Mouse (Mus musculus): ENCODE results near the gene Zfp444. TPM values are rescaled to one million over a fixed set of nuclear protein-coding genes. Genes with fewer than 3 reads are reported as not detected.

Zfp444 gene
- total and polyA plus RNA-seq, 3 experiments: 16.2 to 24.2 TPM; not detected in 1

- Histone ChIP-seq H3K9me3 (replicated peaks; ENCODE audit: insufficient read depth, low read length) (no peaks in the 10 kb centered on the region), H3K4me3 (ENCODE audit: control insufficient read depth in 1 of 2, insufficient read depth in 1 of 2, low read depth in 2 of 2, low read length in 2 of 2) (peak overlapping the region; percentile 63 to 74), H3K79me2 (ENCODE audit: control insufficient read depth, insufficient read depth, low read length, poor library complexity) (peaks cover 8% of the 10 kb centered on the region), H3K27ac (ENCODE audit: control insufficient read depth, low read depth, low read length) (peak overlapping the region; percentile 86), H3K27me3 (ENCODE audit: control insufficient read depth in 1 of 2, insufficient read depth in 2 of 2, low read length in 2 of 2) (no peaks in the 10 kb centered on the region), H3K4me1 (ENCODE audit: control insufficient read depth in 1 of 2, insufficient read depth in 2 of 2, low read length in 2 of 2) (peaks cover 2 to 16% of the 10 kb centered on the region in 2 experiments; a peak in 3 of 4 replicates), H3K36me3 (ENCODE audit: control insufficient read depth in 1 of 2, insufficient read depth in 2 of 2, low read length in 2 of 2) (peaks cover 0 to 19% of the 10 kb centered on the region in 2 experiments; a peak in 2 of 4 replicates), H3K9ac (ENCODE audit: control insufficient read depth, low read depth, low read length, poor library complexity, severe bottlenecking) (peak overlapping the region; percentile 76)
- DNase-seq (ENCODE audit: low read depth, low spot score): peak; percentile 82
- TF ChIP-seq SMC3 (IDR thresholded peaks at IDR 0.05; ENCODE audit: low read depth, low read length) (peak; percentile 38), POLR2A (IDR thresholded peaks at IDR 0.05; ENCODE audit: control insufficient read depth in 1 of 2, insufficient read depth in 1 of 2, low read depth in 1 of 2, low read length in 2 of 2, poor library complexity in 1 of 2) (peak in 1 of 2 experiments; percentile 36; a peak in 3 of 4 replicates), TBP (IDR thresholded peaks at IDR 0.05; ENCODE audit: low read depth, low read length) (peak; percentile 12; the same call in 1 of the 2 replicates), USF1 (IDR thresholded peaks at IDR 0.05; ENCODE audit: low read depth, low read length) (0 out of 2 replicates have a peak, but pooled peaks have one; percentile 38), GATA1 (IDR thresholded peaks at IDR 0.05; ENCODE audit: low read depth, low read length) (no peak), MXI1 (IDR thresholded peaks at IDR 0.05; ENCODE audit: low read depth, low read length) (peak; percentile 75), E2F4 (IDR thresholded peaks at IDR 0.05; ENCODE audit: borderline replicate concordance, low read depth, low read length) (no peak), MAX (IDR thresholded peaks at IDR 0.05; ENCODE audit: low read length) (peak; percentile 93), USF2 (IDR thresholded peaks at IDR 0.05; ENCODE audit: borderline replicate concordance in 1 of 2, insufficient read depth in 1 of 2, low read depth in 1 of 2, low read length in 2 of 2) (no peak), ZKSCAN1 (IDR thresholded peaks at IDR 0.05; ENCODE audit: low read depth, low read length) (no peak), ETS1 (IDR thresholded peaks at IDR 0.05; ENCODE audit: low read depth, low read length) (peak; percentile 34; the same call in 1 of the 2 replicates), MYB (IDR thresholded peaks at IDR 0.05; ENCODE audit: low read depth, low read length) (no peak), RAD21 (IDR thresholded peaks at IDR 0.05; ENCODE audit: low read depth, low read length) (peak; percentile 10), ZMIZ1 (IDR thresholded peaks at IDR 0.05; ENCODE audit: low read depth, low read length) (peak; percentile 69), MYC (IDR thresholded peaks at IDR 0.05; ENCODE audit: low read depth, low read length) (peak; percentile 92), NELFE (IDR thresholded peaks at IDR 0.05; ENCODE audit: low read depth, low read length) (peak; percentile 75), CTCF (IDR thresholded peaks at IDR 0.05 in 2 of 3, conservative IDR thresholded peaks at IDR 0.05 in 1 of 3; ENCODE audit: control insufficient read depth in 1 of 3, insufficient read depth in 1 of 3, low read depth in 2 of 3, low read length in 3 of 3, poor library complexity in 1 of 3, severe bottlenecking in 1 of 3) (peak in 2 of 3 experiments; percentile 32 to 44; a peak in 3 of 6 replicates), TAL1 (IDR thresholded peaks at IDR 0.05; ENCODE audit: low read length) (no peak)
Observed at GRCm38 (mm10) chr7:6171444-6172005, 501 bp upstream of the Zfp444 start.

- Histone ChIP-seq H3K4me1 (ENCODE audit: control insufficient read depth in 1 of 2, insufficient read depth in 2 of 2, low read length in 2 of 2) (peaks cover 2 to 16% of the 10 kb centered on the region in 2 experiments; a peak in 3 of 4 replicates), H3K79me2 (ENCODE audit: control insufficient read depth, insufficient read depth, low read length, poor library complexity) (peaks cover 8% of the 10 kb centered on the region), H3K4me3 (ENCODE audit: control insufficient read depth in 1 of 2, insufficient read depth in 1 of 2, low read depth in 2 of 2, low read length in 2 of 2) (peak overlapping the region; percentile 74 to 83), H3K27ac (ENCODE audit: control insufficient read depth, low read depth, low read length) (peak overlapping the region; percentile 57), H3K9me3 (replicated peaks; ENCODE audit: insufficient read depth, low read length) (no peaks in the 10 kb centered on the region), H3K9ac (ENCODE audit: control insufficient read depth, low read depth, low read length, poor library complexity, severe bottlenecking) (peak overlapping the region; percentile 77), H3K36me3 (ENCODE audit: control insufficient read depth in 1 of 2, insufficient read depth in 2 of 2, low read length in 2 of 2) (peaks cover 0 to 19% of the 10 kb centered on the region in 2 experiments; a peak in 2 of 4 replicates), H3K27me3 (ENCODE audit: control insufficient read depth in 1 of 2, insufficient read depth in 2 of 2, low read length in 2 of 2) (no peaks in the 10 kb centered on the region)
- DNase-seq (ENCODE audit: low read depth, low spot score): peak; percentile 51
- 0 out of 2 replicates have a peak, but pooled peaks have one; percentile 15 for TF ChIP-seq USF1 (IDR thresholded peaks at IDR 0.05; ENCODE audit: low read depth, low read length)
- TF ChIP-seq MEF2A (IDR thresholded peaks at IDR 0.05; ENCODE audit: extremely low read depth, insufficient replicate concordance, low read depth, low read length, poor library complexity, severe bottlenecking): no peak
- TF ChIP-seq SIN3A (IDR thresholded peaks at IDR 0.05; ENCODE audit: low read length): 0 out of 2 replicates have a peak, but pooled peaks have one; percentile 19
- peak; percentile 43; the same call in 1 of the 2 replicates for TF ChIP-seq BHLHE40 (IDR thresholded peaks at IDR 0.05; ENCODE audit: borderline replicate concordance, low read depth, low read length)
Observed at GRCm38 (mm10) chr7:6172674-6173244, 733 bp downstream of the Zfp444 start.
